Mouse (Mus musculus) forebrain, embryonic 10.5 days (tissue): ENCODE results near the gene Nt5c. TPM values are rescaled to one million over a fixed set of nuclear protein-coding genes. Genes with fewer than 3 reads are reported as not detected.

Experiments used
- microRNA-seq: library from miRNA; unstranded; fragments of <30 nt; microRNA quantifications from one replicate; pipeline ENCODE4, GENCODE M21; 2017
- polyA plus RNA-seq: library from polyadenylated mRNA; unstranded; fragments of >200 nt; fragmentation: Nextera tagmentation; extraction: Ambion mirVana; gene quantifications from 2 replicates; pipeline ENCODE4 v1.2.1, GENCODE M21; 2016

Gene Nt5c
- polyA plus RNA-seq, 1 experiment from 2014 or later: 94.5 TPM

Small RNAs within 50 kb of the gene (microRNA-seq; reads per million reads assigned to microRNA genes)
- not detected for gene Mir3968

Other genes starting within 250 kb of the Nt5c start
- gene Grin2c, start 224.6 kb downstream of the Nt5c start, polyA plus RNA-seq: not detected in 2 replicates
- 16.3 and 17.5 TPM in 2 replicates for gene Fdxr, start 214.8 kb downstream of the Nt5c start, polyA plus RNA-seq
- gene Fads6, start 194.2 kb downstream of the Nt5c start, polyA plus RNA-seq: 0.45 and 0.49 TPM in 2 replicates
- gene Otop2, start 184.7 kb downstream of the Nt5c start, polyA plus RNA-seq: 0.12 TPM in 1 of 2 replicates, not detected in the other
- 0.05 TPM in 1 of 2 replicates, not detected in the other for gene Ush1g, start 169.8 kb downstream of the Nt5c start, polyA plus RNA-seq
- gene Otop3, start 157.1 kb downstream of the Nt5c start, polyA plus RNA-seq: not detected in 2 replicates
- 16.2 and 18.2 TPM in 2 replicates for gene Hid1, start 124.1 kb downstream of the Nt5c start, polyA plus RNA-seq
- 21.1 and 21.8 TPM in 2 replicates for gene Cdr2l, start 109.9 kb downstream of the Nt5c start, polyA plus RNA-seq
- gene Mrpl58, start 88.1 kb downstream of the Nt5c start, polyA plus RNA-seq: 275 and 277 TPM in 2 replicates
- 877 and 886 TPM in 2 replicates for gene Atp5h, start 71.9 kb downstream of the Nt5c start, polyA plus RNA-seq
- 8.9 and 10.3 TPM in 2 replicates for gene Kctd2, start 71.7 kb downstream of the Nt5c start, polyA plus RNA-seq
- 0.15 and 0.19 TPM in 2 replicates for gene Trim80, start 51.3 kb downstream of the Nt5c start, polyA plus RNA-seq
- gene Slc16a5, start 29.4 kb downstream of the Nt5c start, polyA plus RNA-seq: 0.19 and 0.20 TPM in 2 replicates
- 8.1 and 8.2 TPM in 2 replicates for gene Armc7, start 16.2 kb downstream of the Nt5c start, polyA plus RNA-seq
- 719 and 771 TPM in 2 replicates for gene Jpt1, start 22.5 kb upstream of the Nt5c start, polyA plus RNA-seq
- gene Sumo2, start 44.4 kb upstream of the Nt5c start, polyA plus RNA-seq: 1,497 and 1,498 TPM in 2 replicates
- gene Nup85, start 72.6 kb upstream of the Nt5c start, polyA plus RNA-seq: 281 and 299 TPM in 2 replicates
- 106 TPM in 2 replicates for gene Mrps7, start 112.1 kb upstream of the Nt5c start, polyA plus RNA-seq
- 29.6 and 35.0 TPM in 2 replicates for gene Gga3, start 112.2 kb upstream of the Nt5c start, polyA plus RNA-seq
- 20.3 and 23.8 TPM in 2 replicates for gene Mif4gd, start 121.1 kb upstream of the Nt5c start, polyA plus RNA-seq
- gene Slc25a19, start 136.4 kb upstream of the Nt5c start, polyA plus RNA-seq: 25.6 and 26.2 TPM in 2 replicates
- 74.4 and 79.6 TPM in 2 replicates for gene Grb2, start 216.7 kb upstream of the Nt5c start, polyA plus RNA-seq